Mouse (Mus musculus): ENCODE results near the gene Fryl.
A peak's percentile ranks its signal among the peaks of the same experiment; 100 is the strongest.

Gene Fryl

GRCm38 (mm10) chr5:73156226-73156926, 100.0 kb downstream of the Fryl start:
- DNase-seq = no peak

- no peak for DNase-seq
Measured at GRCm38 (mm10) chr5:73153802-73154465, 102.5 kb downstream of the Fryl start.

- DNase-seq = no peak
Measured at GRCm38 (mm10) chr5:73152206-73152605, 104.2 kb downstream of the Fryl start.

- no peak for DNase-seq
Measured at GRCm38 (mm10) chr5:73150877-73151445, 105.5 kb downstream of the Fryl start.

- no peak for DNase-seq
Measured at GRCm38 (mm10) chr5:73144987-73145386, 111.4 kb downstream of the Fryl start.

GRCm38 (mm10) chr5:73141712-73142111, 114.7 kb downstream of the Fryl start:
- no peak for DNase-seq

- no peak for DNase-seq
Measured at GRCm38 (mm10) chr5:73141161-73141560, 115.3 kb downstream of the Fryl start.

GRCm38 (mm10) chr5:73137561-73137960, 118.9 kb downstream of the Fryl start:
- DNase-seq = no peak

GRCm38 (mm10) chr5:73135959-73136358, 120.5 kb downstream of the Fryl start:
- DNase-seq = no peak

GRCm38 (mm10) chr5:73135131-73135530, 121.3 kb downstream of the Fryl start:
- no peak for DNase-seq

GRCm38 (mm10) chr5:73133833-73134185, 122.6 kb downstream of the Fryl start:
- peak; percentile 60 for DNase-seq

- DNase-seq = no peak
Measured at GRCm38 (mm10) chr5:73132998-73133832, 123.2 kb downstream of the Fryl start.

- DNase-seq = no peak
Measured at GRCm38 (mm10) chr5:73130984-73131383, 125.4 kb downstream of the Fryl start.

GRCm38 (mm10) chr5:73129871-73130270, 126.5 kb downstream of the Fryl start:
- peak; percentile 80 for DNase-seq

- DNase-seq = no peak
Measured at GRCm38 (mm10) chr5:73119969-73120725, 136.3 kb downstream of the Fryl start.

GRCm38 (mm10) chr5:73119524-73119923, 136.9 kb downstream of the Fryl start:
- no peak for DNase-seq

- no peak for DNase-seq
Measured at GRCm38 (mm10) chr5:73118786-73119185, 137.6 kb downstream of the Fryl start.

GRCm38 (mm10) chr5:73114878-73115277, 141.5 kb downstream of the Fryl start:
- no peak for DNase-seq

- no peak for DNase-seq
Measured at GRCm38 (mm10) chr5:73112331-73112730, 144.1 kb downstream of the Fryl start.

GRCm38 (mm10) chr5:73103657-73104056, 152.8 kb downstream of the Fryl start:
- DNase-seq = no peak

GRCm38 (mm10) chr5:73102342-73102989, 154.0 kb downstream of the Fryl start:
- no peak for DNase-seq

GRCm38 (mm10) chr5:73092236-73092635, 164.2 kb downstream of the Fryl start:
- DNase-seq = no peak

Measured in layer of hippocampus, adult 9-11 months (tissue).